Mouse (Mus musculus): ENCODE data around the gene Ctdnep1.

Gene Ctdnep1

GRCm38 (mm10) chr11:69936714-69937347 is 44.1 kb upstream of the Ctdnep1 start:
- Histone ChIP-seq H3K36me3 (ENCODE audit: insufficient read depth, low read length) (peaks cover 7% of the 10 kb centered on the region), H3K9me3 (ENCODE audit: low read length) (no peaks in the 10 kb centered on the region), H3K4me3 (replicated peaks; ENCODE audit: low read length) (peak overlapping the region; percentile 80), H3K4me1 (replicated peaks; ENCODE audit: low read depth, low read length) (peaks cover 61% of the 10 kb centered on the region), H3K27me3 (ENCODE audit: insufficient read depth, low read length) (peaks cover 58% of the 10 kb centered on the region)
- TF ChIP-seq CTCF (conservative IDR thresholded peaks at IDR 0.05; ENCODE audit: low read length) (no peak), POU5F1 (IDR thresholded peaks at IDR 0.05; ENCODE audit: borderline replicate concordance, low read length) (no peak), NANOG (IDR thresholded peaks at IDR 0.05; ENCODE audit: borderline replicate concordance, low read length) (no peak)

DNA sequence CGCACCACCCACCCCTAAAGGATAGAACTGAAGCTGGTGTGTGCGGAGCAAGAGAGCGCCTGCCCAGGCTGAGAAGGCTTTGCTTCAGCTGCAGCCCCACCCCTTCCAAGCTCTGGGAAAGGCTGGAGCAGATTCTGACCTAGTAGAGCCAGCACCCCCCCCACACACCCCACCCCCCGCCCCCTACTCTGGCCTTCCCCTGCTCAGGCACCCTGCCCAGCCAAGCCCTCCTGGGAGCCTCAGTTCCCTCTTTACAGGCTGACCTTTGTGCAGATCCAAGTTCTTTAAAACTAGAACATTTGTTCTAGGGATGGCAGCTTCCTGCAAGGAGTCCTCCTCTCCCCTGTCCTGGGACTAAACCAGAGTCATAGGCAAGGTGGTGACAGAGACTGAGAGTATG is 43.6 kb upstream of the Ctdnep1 start:
- TF ChIP-seq NANOG (IDR thresholded peaks at IDR 0.05; ENCODE audit: borderline replicate concordance, low read length), result no peak
- no peak for TF ChIP-seq CTCF (conservative IDR thresholded peaks at IDR 0.05; ENCODE audit: low read length)
- no peak for TF ChIP-seq POU5F1 (IDR thresholded peaks at IDR 0.05; ENCODE audit: borderline replicate concordance, low read length)
- H3K36me3 ChIP-seq (ENCODE audit: insufficient read depth, low read length), result peaks cover 7% of the 10 kb centered on the region
- H3K4me3 ChIP-seq (replicated peaks; ENCODE audit: low read length), result no peak overlapping the region
- no peaks in the 10 kb centered on the region for H3K9me3 ChIP-seq (ENCODE audit: low read length)
- peaks cover 62% of the 10 kb centered on the region for H3K4me1 ChIP-seq (replicated peaks; ENCODE audit: low read depth, low read length)
- peaks cover 58% of the 10 kb centered on the region for H3K27me3 ChIP-seq (ENCODE audit: insufficient read depth, low read length)

DNA sequence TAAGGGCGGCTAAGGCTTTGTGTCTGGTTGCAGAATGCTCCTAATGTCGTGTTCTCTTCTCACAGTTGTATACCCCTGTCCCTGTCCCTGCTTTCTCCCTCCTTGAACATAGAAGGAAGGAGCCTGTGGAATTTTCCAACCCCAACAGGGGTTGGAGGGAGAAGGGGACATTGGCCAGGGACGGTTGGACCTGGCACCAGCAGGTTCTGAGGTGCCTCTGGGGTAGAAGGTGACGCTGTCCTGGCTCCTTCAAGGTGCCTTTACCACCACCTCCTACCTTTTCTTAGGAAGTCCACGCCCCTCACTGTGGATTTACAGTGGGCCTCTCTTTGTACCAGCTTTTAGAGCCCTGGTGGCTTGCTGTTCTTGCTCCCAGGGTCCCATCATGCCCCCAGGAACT is 43.1 kb upstream of the Ctdnep1 start:
- Histone ChIP-seq H3K36me3 (ENCODE audit: insufficient read depth, low read length) (peaks cover 7% of the 10 kb centered on the region), H3K4me3 (replicated peaks; ENCODE audit: low read length) (no peak overlapping the region), H3K4me1 (replicated peaks; ENCODE audit: low read depth, low read length) (peaks cover 66% of the 10 kb centered on the region), H3K27me3 (ENCODE audit: insufficient read depth, low read length) (peaks cover 61% of the 10 kb centered on the region), H3K9me3 (ENCODE audit: low read length) (no peaks in the 10 kb centered on the region)
- TF ChIP-seq CTCF (conservative IDR thresholded peaks at IDR 0.05; ENCODE audit: low read length) (no peak), POU5F1 (IDR thresholded peaks at IDR 0.05; ENCODE audit: borderline replicate concordance, low read length) (no peak), NANOG (IDR thresholded peaks at IDR 0.05; ENCODE audit: borderline replicate concordance, low read length) (no peak)

GRCm38 (mm10) chr11:69938401-69938979 is 42.5 kb upstream of the Ctdnep1 start:
- Histone ChIP-seq H3K36me3 (ENCODE audit: insufficient read depth, low read length) (peaks cover 7% of the 10 kb centered on the region), H3K27me3 (ENCODE audit: insufficient read depth, low read length) (peaks cover 65% of the 10 kb centered on the region)
- TF ChIP-seq POU5F1 (IDR thresholded peaks at IDR 0.05; ENCODE audit: borderline replicate concordance, low read length) (no peak), CTCF (conservative IDR thresholded peaks at IDR 0.05; ENCODE audit: low read length) (no peak), NANOG (IDR thresholded peaks at IDR 0.05; ENCODE audit: borderline replicate concordance, low read length) (no peak)

DNA sequence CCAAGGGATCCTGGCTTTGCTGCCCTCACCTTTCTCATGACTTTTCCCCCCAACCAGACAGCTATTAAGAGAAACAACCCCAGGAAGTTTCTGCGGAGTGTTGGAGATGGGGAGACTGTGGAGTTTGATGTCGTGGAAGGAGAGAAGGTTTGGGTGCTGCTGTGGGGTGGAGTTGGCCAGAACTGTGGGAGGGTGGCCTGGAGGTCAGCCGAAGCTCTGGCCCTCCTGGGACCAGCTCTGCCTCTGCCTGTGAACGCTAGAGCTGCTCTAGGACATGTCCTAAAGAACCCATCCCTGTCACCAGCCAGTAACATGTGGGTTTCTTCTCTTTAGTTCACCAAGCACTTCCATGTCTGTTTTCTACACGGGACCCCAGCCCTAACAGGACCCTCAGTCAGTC is 41.8 kb upstream of the Ctdnep1 start:
- Histone ChIP-seq H3K9me3 (ENCODE audit: low read length) (no peaks in the 10 kb centered on the region), H3K4me1 (replicated peaks; ENCODE audit: low read depth, low read length) (peaks cover 74% of the 10 kb centered on the region), H3K4me3 (replicated peaks; ENCODE audit: low read length) (no peak overlapping the region), H3K27me3 (ENCODE audit: insufficient read depth, low read length) (peaks cover 65% of the 10 kb centered on the region), H3K36me3 (ENCODE audit: insufficient read depth, low read length) (peaks cover 9% of the 10 kb centered on the region)
- no peak for TF ChIP-seq CTCF (conservative IDR thresholded peaks at IDR 0.05; ENCODE audit: low read length)
- no peak for TF ChIP-seq POU5F1 (IDR thresholded peaks at IDR 0.05; ENCODE audit: borderline replicate concordance, low read length)
- no peak for TF ChIP-seq NANOG (IDR thresholded peaks at IDR 0.05; ENCODE audit: borderline replicate concordance, low read length)

More at GRCm38 (mm10) chr11:69938401-69938979, 42.5 kb upstream of the Ctdnep1 start:
- Histone ChIP-seq H3K9me3 (ENCODE audit: low read length) (no peaks in the 10 kb centered on the region), H3K4me3 (replicated peaks; ENCODE audit: low read length) (no peak overlapping the region), H3K4me1 (replicated peaks; ENCODE audit: low read depth, low read length) (peaks cover 73% of the 10 kb centered on the region)

GRCm38 (mm10) chr11:69939731-69940130 is 41.2 kb upstream of the Ctdnep1 start:
- H3K4me3 ChIP-seq (replicated peaks; ENCODE audit: low read length), result no peak overlapping the region
- peaks cover 63% of the 10 kb centered on the region for H3K27me3 ChIP-seq (ENCODE audit: insufficient read depth, low read length)
- peaks cover 14% of the 10 kb centered on the region for H3K36me3 ChIP-seq (ENCODE audit: insufficient read depth, low read length)
- H3K9me3 ChIP-seq (ENCODE audit: low read length), result no peaks in the 10 kb centered on the region
- TF ChIP-seq NANOG (IDR thresholded peaks at IDR 0.05; ENCODE audit: borderline replicate concordance, low read length) (no peak), CTCF (conservative IDR thresholded peaks at IDR 0.05; ENCODE audit: low read length) (no peak), POU5F1 (IDR thresholded peaks at IDR 0.05; ENCODE audit: borderline replicate concordance, low read length) (no peak)
- H3K4me1 ChIP-seq (replicated peaks; ENCODE audit: low read depth, low read length), result peaks cover 74% of the 10 kb centered on the region

DNA sequence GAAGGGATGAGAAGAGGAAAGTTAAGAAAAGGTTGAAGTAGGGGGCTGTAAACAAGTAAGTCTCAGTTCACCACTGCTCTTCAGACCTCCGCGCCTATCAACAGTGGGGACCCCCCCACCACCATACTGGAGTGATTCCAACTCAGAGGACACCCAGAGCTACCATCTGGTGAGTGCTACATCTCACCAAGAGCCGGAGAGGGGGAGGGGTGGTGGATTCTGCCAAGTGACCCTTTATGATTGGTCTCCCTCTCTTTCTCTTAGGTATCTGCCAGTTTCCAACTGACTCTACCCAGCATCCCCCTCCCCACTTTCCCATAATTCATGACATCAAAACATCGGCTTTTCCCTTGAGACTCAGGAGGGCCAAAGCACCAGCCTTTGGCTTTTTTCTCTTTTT is 40.0 kb upstream of the Ctdnep1 start:
- Histone ChIP-seq H3K4me1 (replicated peaks; ENCODE audit: low read depth, low read length) (peaks cover 83% of the 10 kb centered on the region), H3K27me3 (ENCODE audit: insufficient read depth, low read length) (peaks cover 68% of the 10 kb centered on the region), H3K9me3 (ENCODE audit: low read length) (no peaks in the 10 kb centered on the region), H3K36me3 (ENCODE audit: insufficient read depth, low read length) (peaks cover 18% of the 10 kb centered on the region), H3K4me3 (replicated peaks; ENCODE audit: low read length) (no peak overlapping the region)
- TF ChIP-seq POU5F1 (IDR thresholded peaks at IDR 0.05; ENCODE audit: borderline replicate concordance, low read length), result no peak
- no peak for TF ChIP-seq NANOG (IDR thresholded peaks at IDR 0.05; ENCODE audit: borderline replicate concordance, low read length)
- TF ChIP-seq CTCF (conservative IDR thresholded peaks at IDR 0.05; ENCODE audit: low read length), result no peak

- TF ChIP-seq NANOG (IDR thresholded peaks at IDR 0.05; ENCODE audit: borderline replicate concordance, low read length) (no peak), POU5F1 (IDR thresholded peaks at IDR 0.05; ENCODE audit: borderline replicate concordance, low read length) (no peak), CTCF (conservative IDR thresholded peaks at IDR 0.05; ENCODE audit: low read length) (no peak)
- H3K9me3 ChIP-seq (ENCODE audit: low read length), result no peaks in the 10 kb centered on the region
- peaks cover 18% of the 10 kb centered on the region for H3K36me3 ChIP-seq (ENCODE audit: insufficient read depth, low read length)
These were observed 35.7 kb upstream of the Ctdnep1 start for GRCm38 (mm10) chr11:69945216-69945615.

More at GRCm38 (mm10) chr11:69945216-69945615, 35.7 kb upstream of the Ctdnep1 start:
- Histone ChIP-seq H3K4me3 (replicated peaks; ENCODE audit: low read length) (no peak overlapping the region), H3K4me1 (replicated peaks; ENCODE audit: low read depth, low read length) (peaks cover 71% of the 10 kb centered on the region), H3K27me3 (ENCODE audit: insufficient read depth, low read length) (peaks cover 55% of the 10 kb centered on the region)
